Mouse (Mus musculus) embryonic stem cell, embryonic (primary cell): Measurements from ENCODE around the gene Tmem51.

Experiments used
- CTCF ChIA-PET, 4 experiments: fragments of 300-600 bp in 2 of 4; fragments of 350-600 bp in 2 of 4; sonication (Branson Sonifier 250); formaldehyde crosslinking; loops; one replicate each; lab custom pipeline; 2022; ENCODE audit warnings: inconsistent platforms in 2 of 4; lab: Charles Lee
- POLR2A ChIA-PET, 4 experiments: fragments of 300-600 bp in 2 of 4; fragments of 350-600 bp in 2 of 4; sonication (Branson Sonifier 250); formaldehyde crosslinking; loops; one replicate each; lab custom pipeline; 2022; ENCODE audit warnings: antibody characterized with exemption in 4 of 4, inconsistent platforms in 1 of 4; lab: Charles Lee

Gene Tmem51

DNA sequence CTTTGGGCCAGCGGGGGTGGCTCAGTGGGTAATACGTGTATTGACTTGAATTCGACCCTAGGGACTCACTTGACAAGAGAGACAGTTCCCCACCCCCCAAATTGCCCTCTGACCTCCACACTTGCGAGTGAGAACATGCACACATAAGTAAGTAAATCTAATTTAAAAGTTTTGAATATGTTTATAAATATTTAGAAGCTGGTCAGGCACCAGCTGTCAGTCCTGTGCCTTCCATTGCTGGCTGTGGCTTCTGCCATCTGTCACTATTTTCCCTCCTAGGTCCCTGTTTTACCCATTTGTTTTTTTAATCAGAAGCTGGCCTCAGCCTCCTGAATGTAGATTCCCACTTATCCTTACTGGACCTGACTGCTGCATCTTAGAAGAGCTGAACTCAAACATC lies 4.3 kb upstream of the Tmem51 start:
- CTCF ChIA-PET: interaction anchor here in 1 of 4 experiments (0.6 to 1.3 kb wide), 2 partner anchors 83 to 113 kb away, joined by 3 read pairs; no protein-coding TSS in a partner anchor
- POLR2A ChIA-PET: interaction anchor here in 3 of 4 experiments (0.9 to 1.3 kb wide), 6 partner anchors 10 to 78 kb away, joined by 3 to 9 read pairs (median 3); no protein-coding TSS in a partner anchor

GRCm38 (mm10) chr4:142084936-142085563 lies 946 bp upstream of the Tmem51 start:
- POLR2A ChIA-PET: interaction anchor here (0.6 to 27.6 kb wide), 46 partner anchors 9 to 917 kb away, joined by 3 to 1562 read pairs (median 4); partner anchors contain the start of genes Dnajc16 (in 1 of the 4), Fhad1 (in 1 of the 4) and Kazn (in 1 of the 4)
- CTCF ChIA-PET: interaction anchor here (0.6 to 1.7 kb wide), 27 partner anchors 11 to 1176 kb away, joined by 3 to 8 read pairs (median 4); no protein-coding TSS in a partner anchor

DNA sequence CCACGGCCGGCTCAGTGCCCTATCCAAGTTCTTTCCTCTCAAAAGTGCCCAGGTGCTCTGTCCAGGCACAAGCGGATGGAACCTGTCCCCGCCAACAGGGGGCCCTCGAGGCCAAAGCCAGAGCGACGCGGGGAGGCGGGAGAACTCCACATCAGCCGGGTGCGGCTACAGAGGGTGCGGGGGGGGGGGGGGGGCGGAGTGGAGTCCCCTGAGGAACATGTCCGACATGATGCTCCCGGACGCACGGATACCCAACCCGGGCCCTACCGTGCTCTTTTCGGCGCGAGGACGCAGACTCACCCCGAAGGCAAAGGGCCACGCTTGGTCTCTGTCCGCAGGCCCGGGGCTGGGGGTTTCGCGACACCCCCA lies 358 bp downstream of the Tmem51 start:
- ChIA-PET CTCF (interaction anchor here in 3 of 4 experiments (0.8 to 1.6 kb wide), 5 partner anchors 12 to 78 kb away, joined by 3 to 6 read pairs (median 5); no protein-coding TSS in a partner anchor), POLR2A (interaction anchor here in 3 of 4 experiments (0.5 to 27.6 kb wide), 13 partner anchors 8 to 485 kb away, joined by 4 to 1562 read pairs (median 6); no protein-coding TSS in a partner anchor)

DNA sequence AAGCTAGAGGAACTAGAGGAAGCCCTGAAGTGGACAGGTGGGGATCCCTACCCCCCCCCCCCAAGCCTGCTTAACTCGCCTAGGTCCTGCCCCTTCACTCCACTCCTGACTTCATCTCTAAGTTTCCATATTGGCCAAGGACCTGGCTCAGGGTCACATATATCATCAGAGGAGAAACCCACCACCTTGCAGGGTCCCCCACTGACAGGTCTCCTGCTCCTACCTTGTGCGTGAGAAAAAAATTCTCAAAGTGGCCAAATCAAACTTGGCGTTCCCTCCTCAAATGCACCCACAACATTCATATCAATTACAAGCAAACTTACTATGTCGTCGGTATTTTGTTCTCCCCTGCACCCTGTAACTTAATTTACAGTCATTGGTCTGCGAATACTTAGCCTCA lies 911 bp downstream of the Tmem51 start:
- ChIA-PET POLR2A (interaction anchor here in 3 of 4 experiments (5.2 to 27.6 kb wide), 3 partner anchors 13 to 29 kb away, joined by 40 to 1562 read pairs (median 1020); no protein-coding TSS in a partner anchor), CTCF (no interaction called here)

DNA sequence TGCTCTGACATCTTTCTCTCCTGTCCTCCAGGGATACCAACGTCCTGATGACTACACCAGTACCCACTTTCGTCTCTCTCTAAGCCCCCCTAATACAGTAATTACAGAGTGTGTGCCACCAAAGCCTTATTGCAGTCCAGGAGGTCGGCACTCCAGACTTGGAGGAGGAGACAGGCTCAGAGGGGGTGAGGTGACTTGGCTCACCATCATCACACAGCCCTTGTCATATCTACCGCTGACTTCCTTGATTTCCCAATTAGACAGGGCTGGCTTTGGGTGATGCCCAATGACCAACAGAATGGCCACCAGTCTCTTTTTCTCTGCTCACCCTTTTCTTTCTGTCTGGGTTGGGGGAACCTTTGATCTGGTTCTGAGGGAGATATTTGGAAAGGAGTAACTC lies 1.4 kb downstream of the Tmem51 start:
- ChIA-PET CTCF (no interaction called here), POLR2A (interaction anchor here in 3 of 4 experiments (5.2 to 27.6 kb wide), 3 partner anchors 13 to 29 kb away, joined by 40 to 1562 read pairs (median 1020); no protein-coding TSS in a partner anchor)

GRCm38 (mm10) chr4:142081631-142082283 lies 2.3 kb downstream of the Tmem51 start:
- ChIA-PET CTCF (interaction anchor here (0.5 to 1.8 kb wide), 10 partner anchors 11 to 330 kb away, joined by 3 to 7 read pairs (median 4); no protein-coding TSS in a partner anchor), POLR2A (interaction anchor here in 3 of 4 experiments (0.7 to 27.6 kb wide), 13 partner anchors 9 to 87 kb away, joined by 3 to 1562 read pairs (median 6); no protein-coding TSS in a partner anchor)

DNA sequence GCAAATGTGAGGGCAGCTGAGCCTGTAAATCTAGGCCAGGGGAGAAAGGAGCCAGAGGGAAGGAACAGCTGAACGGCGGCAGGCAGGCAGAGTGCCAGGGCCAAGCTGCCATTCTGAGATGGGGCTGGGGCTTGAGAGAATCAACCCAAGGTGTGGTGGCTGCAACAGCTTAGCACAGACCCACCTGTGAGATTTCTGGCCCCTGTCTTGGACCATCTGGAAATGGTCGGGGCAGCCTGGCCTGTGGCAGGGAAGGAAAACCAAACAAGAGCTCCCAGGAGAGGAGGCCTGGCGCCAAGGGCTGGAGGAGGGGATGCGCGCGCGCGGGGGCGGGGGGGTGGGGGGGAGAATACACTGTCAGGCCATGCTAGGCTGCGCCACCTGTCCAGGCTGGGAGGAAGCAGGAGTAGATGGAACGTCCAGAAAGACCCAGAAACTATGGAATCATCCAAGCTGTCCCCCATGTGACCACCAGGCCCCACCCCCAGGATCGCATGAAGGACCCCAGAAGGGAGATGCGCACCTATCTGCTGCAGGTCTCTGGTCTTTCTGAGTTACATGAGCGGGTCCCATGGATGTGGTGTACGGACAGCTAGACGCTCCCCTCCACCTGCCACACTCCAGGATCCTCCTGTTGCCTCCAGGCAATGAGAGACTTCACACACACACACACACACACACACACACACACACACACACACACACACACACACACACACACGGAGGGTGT lies 3.0 kb downstream of the Tmem51 start:
- POLR2A ChIA-PET: interaction anchor here (0.6 to 27.6 kb wide), 20 partner anchors 9 to 319 kb away, joined by 3 to 1562 read pairs (median 4); partner anchors contain the start of gene Fhad1 (in 1 of the 4)
- CTCF ChIA-PET: interaction anchor here (0.5 to 1.8 kb wide), 13 partner anchors 10 to 1843 kb away, joined by 3 to 7 read pairs (median 3); no protein-coding TSS in a partner anchor

GRCm38 (mm10) chr4:142080487-142080767 lies 3.7 kb downstream of the Tmem51 start:
- ChIA-PET CTCF (interaction anchor here in 3 of 4 experiments (0.6 to 1.8 kb wide), 4 partner anchors 10 to 169 kb away, joined by 3 to 5 read pairs (median 3); no protein-coding TSS in a partner anchor), POLR2A (interaction anchor here in 3 of 4 experiments (0.6 to 27.6 kb wide), 13 partner anchors 11 to 245 kb away, joined by 3 to 1562 read pairs (median 6); partner anchors contain the start of gene Fhad1 (in 1 of the 3))

DNA sequence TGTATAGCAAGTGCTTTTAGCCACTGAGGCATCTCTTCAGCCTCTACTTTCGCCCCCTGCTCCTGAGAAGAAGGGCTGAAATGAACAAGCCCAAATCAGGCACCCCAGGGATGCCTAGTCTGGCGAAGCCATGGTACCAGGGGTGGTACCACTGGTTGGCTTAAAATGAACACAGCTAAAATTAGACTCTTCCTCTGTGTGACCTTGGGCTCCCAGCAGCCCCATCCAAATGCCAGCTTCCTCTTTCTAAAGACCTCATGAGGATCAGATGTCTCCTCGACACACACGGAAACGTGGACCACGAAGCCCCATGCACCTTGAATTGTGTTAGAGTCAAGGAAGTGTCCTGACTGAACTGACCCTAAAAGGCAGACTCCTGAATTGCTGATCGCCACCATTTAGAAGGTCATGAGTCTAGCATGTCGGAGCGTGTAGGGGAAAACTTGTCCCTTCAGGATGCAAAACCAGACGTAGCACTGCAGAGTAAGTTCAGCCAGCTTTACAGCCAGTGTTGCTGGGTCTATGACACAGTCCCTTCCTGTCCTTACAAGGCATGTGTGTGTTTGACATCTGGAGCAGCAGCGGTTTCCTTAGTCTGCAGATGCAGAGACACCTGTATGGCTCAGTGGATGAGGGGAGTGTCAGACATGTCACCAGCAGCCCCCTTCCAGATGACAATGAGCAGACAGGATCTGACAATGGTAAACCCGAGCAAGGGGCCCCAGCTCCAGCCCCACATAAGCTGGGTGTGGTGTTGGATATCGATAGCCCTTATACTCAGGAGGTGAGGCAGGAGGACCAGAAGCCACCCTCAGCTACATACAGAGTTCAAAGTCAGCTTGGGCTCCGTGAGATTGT lies 4.2 kb downstream of the Tmem51 start:
- POLR2A ChIA-PET: interaction anchor here in 3 of 4 experiments (1.0 to 27.6 kb wide), 6 partner anchors 10 to 75 kb away, joined by 3 to 1562 read pairs (median 23); partner anchors contain the start of gene Fhad1 (in 1 of the 3)
- CTCF ChIA-PET: interaction anchor here in 2 of 4 experiments (0.5 to 1.8 kb wide), 3 partner anchors 9 to 169 kb away, joined by 3 to 6 read pairs (median 5); no protein-coding TSS in a partner anchor

- CTCF ChIA-PET: interaction anchor here in 3 of 4 experiments (0.5 to 1.3 kb wide), 8 partner anchors 8 to 480 kb away, joined by 3 to 7 read pairs (median 4); no protein-coding TSS in a partner anchor
- POLR2A ChIA-PET: interaction anchor here (0.6 to 42.6 kb wide), 13 partner anchors 4 to 846 kb away, joined by 3 to 1562 read pairs (median 10); partner anchors contain the start of gene Tmem51 (in 1 of the 4)
Observed at GRCm38 (mm10) chr4:142077572-142078271, 6.4 kb downstream of the Tmem51 start.

- POLR2A ChIA-PET: interaction anchor here (0.6 to 42.6 kb wide), 22 partner anchors 3 to 610 kb away, joined by 3 to 1562 read pairs (median 4); partner anchors contain the start of genes Tmem51 (in 2 of the 4) and Kazn (in 1 of the 4)
- CTCF ChIA-PET: interaction anchor here in 3 of 4 experiments (0.7 to 1.3 kb wide), 5 partner anchors 18 to 1502 kb away, joined by 3 to 7 read pairs (median 4); no protein-coding TSS in a partner anchor
Observed at GRCm38 (mm10) chr4:142076883-142077282, 7.2 kb downstream of the Tmem51 start.

DNA sequence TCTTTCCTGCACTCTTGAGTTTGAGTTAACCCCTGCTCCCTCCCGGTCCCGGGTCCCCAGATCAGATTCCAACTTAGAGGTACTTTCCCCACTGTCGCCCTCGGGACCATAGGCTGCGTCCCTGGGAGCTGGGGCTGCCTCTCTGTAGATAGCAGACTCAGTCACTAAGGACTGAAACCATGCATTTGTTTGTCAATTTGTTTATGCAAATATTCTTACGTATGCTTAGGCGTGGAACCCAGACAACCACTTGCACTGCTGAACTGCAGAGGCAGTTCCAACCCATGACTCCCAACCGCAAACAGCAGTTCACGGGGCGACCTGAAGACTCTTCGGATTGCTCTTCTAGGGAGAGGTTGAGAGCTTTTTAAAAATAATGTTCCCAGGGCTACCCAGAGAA lies 8.2 kb downstream of the Tmem51 start:
- ChIA-PET CTCF (interaction anchor here in 2 of 4 experiments (0.6 to 1.3 kb wide), 3 partner anchors 11 to 17 kb away, joined by 3 read pairs; no protein-coding TSS in a partner anchor), POLR2A (interaction anchor here in 3 of 4 experiments (0.5 to 42.6 kb wide), 26 partner anchors 2 to 1690 kb away, joined by 3 to 1562 read pairs (median 4); partner anchors contain the start of genes Tmem51 (in 3 of the 3), Fhad1 (in 1 of the 3) and Kazn (in 1 of the 3))

DNA sequence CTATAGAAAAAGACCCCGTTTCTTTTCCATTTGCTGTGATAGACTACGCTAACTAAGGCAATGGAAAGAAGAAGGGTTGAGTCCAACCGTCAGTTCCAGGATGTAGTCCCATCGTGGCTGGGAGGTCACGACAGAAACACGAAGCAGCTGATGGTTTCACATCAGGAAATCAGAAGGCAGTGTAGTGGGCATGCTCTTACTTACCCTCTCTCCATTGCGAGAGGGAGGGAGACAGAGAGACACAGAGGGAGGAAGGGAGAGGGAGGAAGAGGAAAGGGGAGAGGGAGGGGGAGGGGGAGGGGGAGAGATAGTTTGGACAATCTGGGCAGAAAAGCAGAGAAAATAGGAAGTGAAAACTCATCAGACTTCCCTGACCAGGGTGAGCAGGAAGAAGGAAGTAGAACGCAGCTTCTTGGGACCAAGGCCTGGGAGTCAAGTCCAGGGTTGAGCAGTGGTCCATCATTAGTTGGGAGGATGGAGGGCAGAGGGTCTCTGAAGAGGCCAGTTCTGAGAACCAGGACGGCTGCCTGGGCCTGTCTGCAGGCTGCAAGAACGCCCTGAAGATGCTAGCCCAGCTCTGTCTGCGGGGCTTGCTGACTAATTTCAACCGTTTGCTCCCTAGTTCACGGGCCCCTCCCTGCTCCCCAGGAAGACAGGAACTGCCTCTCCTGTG lies 9.9 kb downstream of the Tmem51 start:
- ChIA-PET CTCF (interaction anchor here in 2 of 4 experiments (0.6 to 1.3 kb wide), 4 partner anchors 10 to 794 kb away, joined by 3 to 5 read pairs (median 4); partner anchors contain the start of gene Tmem51 (in 1 of the 2)), POLR2A (interaction anchor here (0.6 to 42.6 kb wide), 19 partner anchors 0 to 176 kb away, joined by 3 to 1562 read pairs (median 4); partner anchors contain the start of genes Tmem51 (in 3 of the 4) and Fhad1 (in 1 of the 4))

GRCm38 (mm10) chr4:142071243-142071991 lies 12.7 kb downstream of the Tmem51 start:
- ChIA-PET CTCF (interaction anchor here (0.7 to 1.5 kb wide), 7 partner anchors 10 to 502 kb away, joined by 3 to 6 read pairs (median 4); partner anchors contain the start of gene Tmem51 (in 1 of the 4)), POLR2A (interaction anchor here (0.6 to 42.6 kb wide), 130 partner anchors 0 to 1253 kb away, joined by 3 to 1562 read pairs (median 5); partner anchors contain the start of genes Tmem51 (in 4 of the 4), Fhad1 (in 3 of the 4), Casp9 (in 2 of the 4) and Kazn (in 1 of the 4))
